Mouse (Mus musculus): ENCODE measurements at regions not wholly inside any gene's neighbourhood (a gene's known extent, or its start where the extent isn't known, plus 50 kb on each side); places are given as distances from the start of the nearest gene placed in this dataset.

- TF ChIP-seq GATA1 (IDR thresholded peaks at IDR 0.05; ENCODE audit: low read depth, low read length) (no peak), CTCF (IDR thresholded peaks at IDR 0.05 in 2 of 3, conservative IDR thresholded peaks at IDR 0.05 in 1 of 3; ENCODE audit: control insufficient read depth in 1 of 3, insufficient read depth in 1 of 3, low read depth in 2 of 3, low read length in 3 of 3, poor library complexity in 1 of 3, severe bottlenecking in 1 of 3) (no peak), TCF12 (IDR thresholded peaks at IDR 0.05; ENCODE audit: low read depth, low read length) (no peak), RAD21 (IDR thresholded peaks at IDR 0.05; ENCODE audit: low read depth, low read length) (no peak)
Observed at GRCm38 (mm10) chr8:88009878-88010277, 50.5 kb upstream of the Zfp423 start.

All from MEL (cell line).